Mouse (Mus musculus) testis, postnatal 10 days (tissue): ENCODE results near the gene Syngr3.
"Not testable (repeated sequence)": the region's sequence is repeated elsewhere in the genome, so short reads cannot be mapped to it uniquely, and the experiment has no call there.

Experiments used
- DNase-seq: peaks from one replicate; pipeline ENCODE4 v3.0.0; 2021; ENCODE audit warnings: low spot score

Gene Syngr3

GRCm38 (mm10) chr17:24719494-24720222, 29.9 kb upstream of the Syngr3 start:
- peak; percentile 98 for DNase-seq

GRCm38 (mm10) chr17:24718938-24719337, 29.2 kb upstream of the Syngr3 start:
- DNase-seq, result not testable (repeated sequence)

GRCm38 (mm10) chr17:24717943-24718342, 28.2 kb upstream of the Syngr3 start, which contains the start of the genes Rnf151 and Rps2:
TSS of gene Rnf151 (minus strand) at chr17:24718063.
TSS of gene Rps2 (plus strand) at chr17:24718116.
- DNase-seq, result peak; percentile 40

GRCm38 (mm10) chr17:24716166-24716682, 26.5 kb upstream of the Syngr3 start:
- DNase-seq, result peak; percentile 38

GRCm38 (mm10) chr17:24715556-24715955, 25.8 kb upstream of the Syngr3 start:
- DNase-seq, result no peak

GRCm38 (mm10) chr17:24708646-24709045, 18.9 kb upstream of the Syngr3 start:
- DNase-seq, result no peak

- DNase-seq, result peak; percentile 54
These were observed 18.2 kb upstream of the Syngr3 start for GRCm38 (mm10) chr17:24707801-24708425.

GRCm38 (mm10) chr17:24706982-24707800, 17.4 kb upstream of the Syngr3 start, which contains the start of gene Tbl3:
TSS of gene Tbl3 (minus strand) at chr17:24707660.
- peak; percentile 97 for DNase-seq

GRCm38 (mm10) chr17:24705821-24706220, 16.1 kb upstream of the Syngr3 start:
- DNase-seq, result peak; percentile 43

GRCm38 (mm10) chr17:24701251-24701650, 11.5 kb upstream of the Syngr3 start:
- peak; percentile 32 for DNase-seq

GRCm38 (mm10) chr17:24699473-24699872, 9.7 kb upstream of the Syngr3 start:
- no peak for DNase-seq

GRCm38 (mm10) chr17:24698715-24699114, 9.0 kb upstream of the Syngr3 start:
- peak; percentile 37 for DNase-seq

- DNase-seq, result peak; percentile 59
These were observed 8.2 kb upstream of the Syngr3 start for GRCm38 (mm10) chr17:24697985-24698384.

- peak; percentile 95 for DNase-seq
These were observed 6.4 kb upstream of the Syngr3 start, which contains the start of the genes Gfer and Noxo1 for GRCm38 (mm10) chr17:24696011-24696697. TSS of gene Gfer (minus strand) at chr17:24696156. TSS of gene Noxo1 (plus strand) at chr17:24696234.

- no peak for DNase-seq
These were observed 5.7 kb upstream of the Syngr3 start for GRCm38 (mm10) chr17:24695326-24696010.

- DNase-seq, result no peak
These were observed 2.6 kb upstream of the Syngr3 start for GRCm38 (mm10) chr17:24692385-24692784.

- DNase-seq, result no peak
These were observed 2.2 kb downstream of the Syngr3 start for GRCm38 (mm10) chr17:24687599-24687998.

GRCm38 (mm10) chr17:24687146-24687595, 2.6 kb downstream of the Syngr3 start:
- DNase-seq, result peak; percentile 82

GRCm38 (mm10) chr17:24686514-24686913, 3.2 kb downstream of the Syngr3 start:
- peak; percentile 77 for DNase-seq

- DNase-seq, result no peak
These were observed 12.2 kb downstream of the Syngr3 start for GRCm38 (mm10) chr17:24677500-24678080.
